Mouse (Mus musculus): ENCODE measurements around the gene Spice1.

- TF ChIP-seq CTCF (IDR thresholded peaks at IDR 0.05; ENCODE audit: control insufficient read depth, insufficient read depth, insufficient replicate concordance, low read depth, low read length) (no peak), POLR2A (IDR thresholded peaks at IDR 0.05; ENCODE audit: control insufficient read depth, low read depth, low read length) (no peak)
These were observed 10.8 kb downstream of the Spice1 start for GRCm38 (mm10) chr16:44357571-44358268.

All from testis, adult 2 months (tissue).